Mouse (Mus musculus) Muller cell, postnatal 12 days (primary cell): ENCODE measurements around the gene Gm5788.
"Not testable (repeated sequence)": the region's sequence is repeated elsewhere in the genome, so short reads cannot be mapped to it uniquely, and the experiment has no call there.

Experiments
- DNase-seq: peaks from one replicate; pipeline ENCODE4 v3.0.0-alpha.2; 2015; ENCODE audit errors: inconsistent ontology term

Gene Gm5788

DNA sequence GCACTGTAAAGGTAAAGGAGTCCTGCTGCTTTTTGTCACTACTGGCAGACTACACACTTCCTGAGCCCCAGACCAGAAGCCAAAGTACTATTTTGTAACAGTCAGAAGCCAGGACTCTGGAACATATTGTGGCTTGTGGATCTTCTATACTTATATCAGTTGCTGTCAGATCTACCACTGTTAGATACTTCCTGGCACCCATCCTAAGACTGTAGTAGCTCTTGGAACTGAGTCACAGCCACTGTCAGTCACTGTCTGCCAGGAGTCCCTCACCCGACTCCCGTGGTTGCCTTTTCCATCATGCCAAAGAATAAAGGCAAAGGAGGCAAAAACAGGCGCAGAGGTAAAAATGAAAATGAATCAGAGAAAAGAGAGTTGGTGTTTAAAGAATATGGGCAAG is at the start of gene Gm5788:
Gene Gm5788, plus strand, starts transcription at position 301 of the 400 bp plus-strand sequence.
- not testable (repeated sequence) for DNase-seq

DNA sequence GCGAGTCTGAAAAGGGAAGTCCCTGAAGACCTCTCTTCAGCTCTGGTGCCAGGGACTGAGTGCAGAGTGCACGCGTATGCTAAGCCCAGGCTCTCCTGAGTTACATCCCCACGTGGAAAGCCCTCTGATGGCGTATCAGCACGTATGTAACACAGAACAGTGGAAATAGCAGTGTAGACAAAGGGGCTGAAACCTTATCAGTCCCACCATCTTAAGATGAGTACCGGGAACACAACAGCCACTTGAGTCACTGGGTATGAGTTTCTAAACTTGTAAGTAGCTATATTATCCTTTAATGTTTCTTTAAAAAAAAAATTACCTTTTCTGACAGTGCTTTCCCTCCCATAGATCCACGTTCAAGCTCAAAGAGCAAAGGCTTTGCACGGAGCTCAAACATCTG is 45.1 kb upstream of the Gm5788 start:
- no peak for DNase-seq

DNA sequence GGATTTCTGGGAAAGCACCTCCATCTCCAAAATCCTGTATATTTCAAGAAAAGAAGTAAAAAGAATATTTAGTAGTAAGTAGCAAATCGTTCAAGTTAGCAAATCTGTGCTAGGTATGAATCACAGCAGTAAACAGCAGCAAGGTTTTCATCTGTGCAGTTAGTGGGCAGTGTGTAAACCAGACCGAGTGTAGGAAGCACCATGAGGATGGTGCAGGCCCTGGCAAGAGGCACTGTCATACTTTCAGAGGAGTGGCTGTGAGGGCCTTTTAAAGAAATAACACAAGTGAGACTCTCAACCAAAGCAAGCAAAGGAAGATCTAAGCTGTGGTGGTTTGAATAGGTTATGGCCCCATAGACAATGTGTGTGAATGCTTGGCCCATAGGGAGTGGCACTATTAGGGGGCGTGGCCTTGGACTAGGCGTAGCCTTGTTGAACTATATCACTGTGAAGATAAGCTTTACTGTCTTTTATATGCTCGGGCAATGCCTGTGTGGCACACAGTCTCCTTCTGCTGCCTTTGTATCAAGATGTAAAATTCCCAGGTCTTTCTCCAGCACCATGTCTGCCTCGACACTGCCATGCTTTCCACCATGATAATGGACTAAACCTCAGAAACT is 29.7 kb upstream of the Gm5788 start:
- DNase-seq = no peak

DNA sequence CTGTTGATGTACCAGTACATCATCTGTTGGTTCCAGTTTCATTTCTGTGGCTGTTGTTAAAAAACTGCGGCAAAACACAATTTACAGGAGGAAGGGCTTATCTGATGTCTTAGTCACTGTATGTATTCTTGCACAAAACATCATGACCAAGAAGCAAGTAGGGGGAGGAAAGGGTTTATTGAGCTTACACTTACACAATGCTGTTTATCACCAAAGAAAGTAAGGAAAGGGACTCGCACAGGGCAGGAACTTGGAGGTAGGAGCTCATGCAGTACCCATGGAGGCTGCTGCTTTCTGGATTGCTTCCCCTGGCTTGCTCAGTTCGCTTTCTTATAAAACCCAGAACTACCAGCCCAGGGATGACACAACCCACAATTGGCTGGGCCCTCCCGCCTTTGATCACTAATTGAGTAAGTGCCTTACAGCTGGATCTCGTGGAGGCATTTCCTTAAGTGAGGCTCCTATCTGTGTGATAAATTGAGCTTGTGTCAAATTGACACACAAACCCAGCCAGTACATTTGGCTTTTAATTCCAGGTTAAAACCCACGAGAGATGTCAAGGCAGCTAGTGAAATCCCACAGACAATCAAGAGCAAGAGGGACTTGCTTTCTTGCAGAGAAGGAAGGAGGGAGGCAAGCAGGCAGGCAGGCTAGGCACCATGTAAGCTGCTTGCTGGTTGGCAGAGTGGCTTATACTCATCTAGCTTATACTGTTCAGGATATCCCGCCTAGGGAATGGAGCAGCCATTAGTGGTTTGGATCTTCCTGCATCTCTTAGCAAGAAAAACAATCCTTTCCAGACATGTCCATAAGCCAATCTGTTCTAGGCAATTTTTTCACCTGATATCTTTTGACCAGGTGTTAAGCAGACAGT is 24.0 kb upstream of the Gm5788 start:
- DNase-seq = peak; percentile 11

DNA sequence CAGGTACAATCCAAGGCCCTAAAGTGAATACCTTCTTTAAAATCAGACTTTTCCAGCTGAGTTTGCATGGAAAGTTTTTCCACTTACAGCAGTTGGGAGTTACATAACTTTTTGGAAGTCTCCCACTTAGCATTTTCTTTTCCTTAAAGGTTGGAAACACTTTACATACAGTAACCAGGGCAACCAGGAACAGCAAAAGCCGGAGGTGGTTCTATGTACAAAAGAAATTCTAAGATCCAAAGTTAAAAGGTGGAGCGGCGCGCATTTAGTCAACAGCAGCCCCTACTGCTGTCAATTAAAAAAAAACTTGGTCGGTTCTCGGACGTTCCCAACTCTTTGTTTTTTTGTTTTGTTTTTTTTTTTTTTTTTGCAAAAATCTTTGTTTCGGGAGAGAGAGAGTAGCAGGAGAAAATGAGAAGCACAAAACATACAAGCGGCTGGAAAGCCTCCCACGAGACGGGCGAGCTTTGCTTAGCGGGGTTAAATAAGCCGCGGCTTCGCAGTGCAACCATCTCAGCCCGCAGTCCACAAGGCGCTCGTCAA is 23.0 kb upstream of the Gm5788 start:
- DNase-seq = peak; percentile 68

DNA sequence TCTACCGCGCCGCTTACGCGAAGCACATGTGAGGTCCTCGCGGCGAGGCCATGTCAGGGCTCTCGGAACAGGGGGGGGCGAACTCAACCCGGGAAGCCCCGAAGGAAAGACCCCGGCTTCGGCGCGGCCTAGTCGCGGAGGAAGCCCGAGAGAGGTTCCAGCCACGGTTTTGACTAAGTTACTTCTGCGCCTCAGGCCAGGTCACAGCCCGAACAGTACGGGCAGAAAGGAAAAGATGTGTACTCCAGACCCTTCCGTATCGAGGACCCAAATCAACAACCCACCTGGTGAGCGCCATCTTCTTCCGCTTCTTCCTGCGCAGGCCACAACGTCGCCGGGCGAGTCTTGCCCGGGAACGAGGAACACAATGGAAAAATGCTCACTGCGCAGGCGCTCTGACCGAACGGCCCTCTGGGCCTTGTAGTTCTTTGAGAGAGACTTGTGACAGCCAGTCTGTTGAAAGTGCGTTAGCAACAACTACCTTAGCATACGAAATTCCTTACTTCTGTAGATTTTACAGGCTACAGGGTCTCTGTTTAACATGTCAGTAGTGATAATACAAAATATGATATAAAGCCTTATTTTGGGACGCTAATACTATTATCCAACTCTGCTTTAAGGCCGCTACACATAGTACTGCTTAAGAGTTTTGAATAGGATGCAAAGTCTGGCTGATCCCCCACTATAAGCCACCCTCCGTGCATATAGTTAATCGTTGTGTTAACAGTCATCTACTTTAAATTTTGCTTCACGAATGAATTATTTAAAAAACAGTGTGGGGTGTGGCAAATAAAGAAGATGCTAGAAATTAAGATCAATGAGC is 22.3 kb upstream of the Gm5788 start, which contains the start of gene Snw1:
Gene Snw1, minus strand, starts transcription at position 311 of the 823 bp plus-strand sequence.
- peak; percentile 90 for DNase-seq

DNA sequence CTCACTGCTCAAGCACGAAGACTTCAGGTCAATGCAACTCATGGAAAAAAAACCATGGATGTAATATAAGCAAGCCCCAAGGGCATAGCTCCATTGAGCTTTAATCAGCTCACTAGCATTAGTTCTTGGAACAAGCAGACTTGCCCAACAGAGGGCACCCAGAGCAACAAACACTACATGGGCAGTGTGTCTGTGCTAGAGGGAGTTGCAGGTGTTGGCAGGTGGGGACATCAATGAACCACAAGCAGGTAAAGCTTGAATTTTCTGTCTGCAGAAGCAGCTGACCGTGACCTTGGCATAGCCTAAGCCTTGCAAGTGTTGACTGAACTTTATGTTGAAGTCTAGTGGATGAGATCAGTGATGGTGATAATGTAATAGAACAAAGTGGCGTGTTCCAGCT is 19.8 kb upstream of the Gm5788 start:
- no peak for DNase-seq

DNA sequence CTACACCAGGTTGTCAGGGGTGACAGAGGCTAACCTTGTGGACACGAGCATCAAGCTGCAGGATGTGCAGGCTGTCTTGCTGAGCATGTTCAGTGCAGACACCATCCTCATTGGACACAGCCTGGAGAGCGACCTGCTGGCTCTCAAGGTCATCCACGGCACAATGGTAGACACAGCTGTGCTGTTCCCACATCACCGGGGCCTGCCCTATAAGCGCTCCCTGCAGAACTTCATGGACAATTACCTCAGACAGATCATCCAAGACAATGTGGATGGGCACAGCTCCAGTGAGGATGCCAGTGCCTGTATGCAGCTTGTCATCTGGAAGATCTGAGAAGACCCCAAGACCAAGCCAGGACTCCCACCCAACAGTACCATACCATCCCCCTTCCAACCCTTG is 12.0 kb upstream of the Gm5788 start:
- not testable (repeated sequence) for DNase-seq

DNA sequence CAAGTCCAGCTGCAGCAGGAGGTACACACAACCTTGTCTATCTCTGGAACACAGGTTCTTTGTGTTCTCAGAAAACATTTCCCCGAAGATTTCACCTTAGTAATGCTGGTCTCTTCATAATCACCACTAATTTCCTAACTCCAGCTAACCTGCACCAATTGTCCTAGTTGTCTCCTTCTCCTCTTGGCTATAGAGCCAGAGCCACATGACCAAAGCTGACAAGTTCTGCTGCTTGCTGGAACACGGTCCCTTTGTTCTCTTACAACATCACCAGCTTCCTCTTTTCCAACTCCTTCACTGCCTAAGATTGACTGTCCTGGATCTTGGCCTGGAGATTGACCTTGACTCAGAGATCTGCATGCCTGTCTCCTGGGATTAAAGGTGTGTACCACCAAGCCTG is 5.8 kb upstream of the Gm5788 start:
- not testable (repeated sequence) for DNase-seq

DNA sequence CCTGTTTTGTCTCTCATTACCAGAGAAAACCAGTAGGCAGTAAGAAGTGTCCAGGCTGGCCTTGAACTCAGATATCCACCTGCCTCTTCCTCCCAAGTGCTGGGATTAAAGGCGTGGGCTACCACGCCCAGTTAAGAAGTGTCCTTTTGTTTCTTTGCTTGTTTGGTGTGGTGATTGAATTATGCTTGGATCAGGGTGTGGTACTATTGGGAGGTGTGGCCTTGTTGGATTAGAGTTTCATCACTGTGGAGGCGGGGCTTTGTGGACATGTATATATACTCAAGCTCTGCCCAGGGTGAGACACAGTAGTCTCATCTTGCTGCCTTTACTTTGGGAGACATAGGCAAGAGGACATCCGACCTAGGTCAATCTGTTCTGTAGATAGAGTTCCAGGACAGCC is 19.5 kb downstream of the Gm5788 start, which contains the start of gene Gm8300:
Gene Gm8300, plus strand, starts transcription at position 301 of the 400 bp plus-strand sequence.
- not testable (repeated sequence) for DNase-seq

DNA sequence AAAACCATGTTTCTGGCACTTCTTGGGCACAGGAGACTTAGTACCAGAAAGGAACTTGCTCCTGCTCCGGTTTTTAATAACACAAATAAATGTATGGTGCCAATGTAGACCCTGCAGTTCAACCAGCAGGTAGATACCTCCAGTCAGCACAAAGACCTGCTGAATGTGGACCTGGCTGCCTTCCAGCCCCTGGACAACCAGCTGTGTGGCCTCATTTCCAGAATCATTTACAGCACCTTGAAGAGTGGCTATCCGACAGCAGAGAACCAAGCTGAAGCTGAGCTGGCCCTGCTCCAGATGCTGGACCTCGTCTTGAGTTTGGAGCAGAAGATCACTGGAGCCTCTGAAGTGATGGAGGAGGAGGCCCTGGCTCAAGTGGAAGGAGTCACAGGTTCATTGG is 25.1 kb downstream of the Gm5788 start:
- DNase-seq = not testable (repeated sequence)

DNA sequence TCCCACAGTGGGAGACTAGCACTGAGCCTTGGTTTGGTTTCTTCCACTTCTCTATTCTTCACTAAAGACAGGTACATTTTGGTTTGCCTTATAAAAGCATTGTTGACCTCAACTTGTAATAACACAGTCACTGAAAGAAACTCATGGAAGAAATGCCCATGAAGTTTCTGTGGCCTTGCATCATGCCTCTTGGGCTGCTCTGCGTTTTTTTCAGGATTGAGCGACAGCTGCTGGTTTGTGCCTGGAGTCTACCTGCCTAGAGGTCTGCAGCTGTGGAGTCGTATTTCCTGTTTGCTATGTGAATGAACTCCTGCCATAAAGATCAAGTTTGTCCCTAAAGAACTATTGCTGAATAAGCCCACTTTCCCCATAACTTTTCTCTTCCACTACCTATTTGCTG is 49.4 kb downstream of the Gm5788 start:
- DNase-seq = no peak
